Mouse (Mus musculus) liver, embryonic 16.5 days (tissue): Measurements from ENCODE around the gene Stk35. TPM values are rescaled to one million over a fixed set of nuclear protein-coding genes. Genes with fewer than 3 reads are reported as not detected.

Experiments used
- ATAC-seq: fragments of 200-750 bp; cut with Nextera tagmentation; 2 replicates; pipeline ENCODE4 v1.8.0; 2017; ENCODE audit warnings: low read depth, mild to moderate bottlenecking, moderate number of reproducible peaks, moderate library complexity
- H3K27ac ChIP-seq: fragments of 300-500 bp; sonication (generic); 2 replicates; pipeline ENCODE4 v1.5.1; 2014; ENCODE audit warnings: mild to moderate bottlenecking, low read length
- H3K27me3 ChIP-seq: fragments of 300-500 bp; sonication (generic); 2 replicates; pipeline ENCODE4 v1.6.1; 2014; ENCODE audit warnings: low read depth, low read length, mixed read lengths; ENCODE audit not compliant: control insufficient read depth, insufficient read depth
- H3K36me3 ChIP-seq: fragments of 300-500 bp; sonication (generic); 2 replicates; pipeline ENCODE4 v1.6.1; 2014; ENCODE audit warnings: mild to moderate bottlenecking; ENCODE audit not compliant: control insufficient read depth, insufficient read depth
- H3K4me1 ChIP-seq: fragments of 300-500 bp; sonication (generic); 2 replicates; pipeline ENCODE4 v1.6.1; 2014; ENCODE audit warnings: low read depth, low read length, mixed read lengths; ENCODE audit not compliant: control insufficient read depth
- H3K4me2 ChIP-seq: fragments of 300-500 bp; sonication (generic); 2 replicates; pipeline ENCODE4 v1.6.1; 2014; ENCODE audit warnings: low read depth, low read length, mixed read lengths
- H3K4me3 ChIP-seq: fragments of 300-500 bp; sonication (generic); 2 replicates; pipeline ENCODE4 v1.5.1; 2014; ENCODE audit warnings: low read depth, mild to moderate bottlenecking, low read length
- H3K9ac ChIP-seq: fragments of 300-500 bp; sonication (generic); 2 replicates; pipeline ENCODE4 v1.6.1; 2014; ENCODE audit warnings: low read depth, low read length
- H3K9me3 ChIP-seq: fragments of 300-500 bp; sonication (generic); replicated peaks from 2 replicates; pipeline ENCODE4 v1.6.1; 2016; ENCODE audit warnings: low read length; ENCODE audit not compliant: control insufficient read depth
- WGBS: fragments of 180-500 bp; shearing (Covaris S2); extraction: QIAGEN DNeasy Blood & Tissue Kit; methylation state at CpG from one replicate; pipeline ENCODE4 v1.1.7; 2014; ENCODE audit not compliant: insufficient replicate concordance; 5-methylcytosine and 5-hydroxymethylcytosine counted together
- polyA plus RNA-seq: library from polyadenylated mRNA; unstranded; fragments of >200 nt; fragmentation: Nextera tagmentation; extraction: Ambion mirVana; gene quantifications from 2 replicates; pipeline ENCODE4 v1.2.1, GENCODE M21; 2015

Stk35 gene
- polyA plus RNA-seq, 1 experiment from 2014 or later = 3.1 TPM

- Histone ChIP-seq H3K9ac (no peak overlapping the region), H3K27ac (no peak overlapping the region), H3K4me2 (no peak overlapping the region), H3K4me3 (no peak overlapping the region), H3K36me3 (no peaks in the 10 kb centered on the region), H3K4me1 (no peaks in the 10 kb centered on the region), H3K9me3 (no peaks in the 10 kb centered on the region), H3K27me3 (no peaks in the 10 kb centered on the region)
- WGBS = 44% methylated on average over 10 of the region's 10 CpGs
- ATAC-seq = no peak
These were observed 74.3 kb downstream of the Stk35 start for GRCm38 (mm10) chr2:129874509-129875095.

- Histone ChIP-seq H3K9me3 (no peaks in the 10 kb centered on the region), H3K27ac (no peak overlapping the region), H3K4me3 (no peak overlapping the region), H3K4me1 (no peaks in the 10 kb centered on the region), H3K27me3 (no peaks in the 10 kb centered on the region), H3K4me2 (no peak overlapping the region), H3K36me3 (no peaks in the 10 kb centered on the region), H3K9ac (no peak overlapping the region)
- no peak for ATAC-seq
These were observed 76.6 kb downstream of the Stk35 start for GRCm38 (mm10) chr2:129876935-129877334.

- no peak overlapping the region for H3K4me3 ChIP-seq
- H3K27me3 ChIP-seq = no peaks in the 10 kb centered on the region
- ATAC-seq = no peak
- no peaks in the 10 kb centered on the region for H3K4me1 ChIP-seq
- no peaks in the 10 kb centered on the region for H3K9me3 ChIP-seq
- H3K9ac ChIP-seq = no peak overlapping the region
- H3K27ac ChIP-seq = no peak overlapping the region
- no peak overlapping the region for H3K4me2 ChIP-seq
- H3K36me3 ChIP-seq = no peaks in the 10 kb centered on the region
- 24% methylated on average over 3 of the region's 3 CpGs for WGBS
These were observed 79.5 kb downstream of the Stk35 start for GRCm38 (mm10) chr2:129879817-129880216.

GRCm38 (mm10) chr2:129880226-129880625, 79.9 kb downstream of the Stk35 start:
- no peaks in the 10 kb centered on the region for H3K4me1 ChIP-seq
- no peaks in the 10 kb centered on the region for H3K36me3 ChIP-seq
- no peaks in the 10 kb centered on the region for H3K9me3 ChIP-seq
- no peak overlapping the region for H3K9ac ChIP-seq
- no peaks in the 10 kb centered on the region for H3K27me3 ChIP-seq
- H3K27ac ChIP-seq = no peak overlapping the region
- no peak overlapping the region for H3K4me2 ChIP-seq
- no peak overlapping the region for H3K4me3 ChIP-seq
- WGBS = 75% methylated on average over 7 of the region's 7 CpGs
- no peak for ATAC-seq

GRCm38 (mm10) chr2:129881886-129882285, 81.6 kb downstream of the Stk35 start:
- ATAC-seq = no peak
- H3K4me2 ChIP-seq = no peak overlapping the region
- no peaks in the 10 kb centered on the region for H3K4me1 ChIP-seq
- no peak overlapping the region for H3K27ac ChIP-seq
- no peaks in the 10 kb centered on the region for H3K27me3 ChIP-seq
- H3K4me3 ChIP-seq = no peak overlapping the region
- H3K9me3 ChIP-seq = no peaks in the 10 kb centered on the region
- WGBS = 36% methylated on average over 1 of the region's 1 CpGs
- H3K9ac ChIP-seq = no peak overlapping the region
- H3K36me3 ChIP-seq = no peaks in the 10 kb centered on the region

Other genes with a start within 250 kb of the Stk35 start
- gene Sirpa, start 207.7 kb upstream of the Stk35 start, polyA plus RNA-seq = 24.7 and 27.8 TPM in 2 replicates
- gene Pdyn, start 100.7 kb upstream of the Stk35 start, polyA plus RNA-seq = 0.06 TPM in 1 of 2 replicates, not detected in the other
- not detected in 2 replicates for gene Tgm3, start 211.8 kb downstream of the Stk35 start, polyA plus RNA-seq